In genomic region chr11:70790874-70791551, GRCm38 (mm10) we compare ENCODE assay signal across 23 mouse cellular contexts. TPM values are rescaled to one million over a fixed set of nuclear protein-coding genes. Genes with fewer than 3 reads are reported as not detected.
"Had no signal": no experiment of that assay in that cellular context is flagged by ENCODE, and none has a peak within 500 bp of the region (broad histone marks: within the 10 kb centered on the region; RNA-seq: fewer than 3 reads in every experiment).

No protein-coding gene starts in this region.

- H3K4me1 ChIP-seq: limb, embryonic 13.5 days; liver, embryonic 13.5 days; midbrain, embryonic 12.5 days; neural tube, embryonic 13.5 days; stomach, embryonic 15.5 days had no signal

- H3K36me3 ChIP-seq: kidney, embryonic 15.5 days; limb, embryonic 13.5 days; liver, embryonic 13.5 days; midbrain, embryonic 12.5 days; neural tube, embryonic 13.5 days; stomach, embryonic 15.5 days had no signal

- H3K9ac ChIP-seq: kidney, embryonic 15.5 days; limb, embryonic 13.5 days; liver, embryonic 13.5 days; midbrain, embryonic 12.5 days; neural tube, embryonic 13.5 days; stomach, embryonic 15.5 days had no signal

- ATAC-seq: midbrain, embryonic 16.5 days had no signal

- H3K9me3 ChIP-seq: kidney, embryonic 15.5 days; limb, embryonic 13.5 days; liver, embryonic 13.5 days; midbrain, embryonic 12.5 days; neural tube, embryonic 13.5 days; stomach, embryonic 15.5 days had no signal

- H3K4me3 ChIP-seq: kidney, embryonic 15.5 days; left cerebral cortex, adult 2 months; limb, embryonic 13.5 days; liver, embryonic 13.5 days; midbrain, embryonic 12.5 days; myocyte; neural tube, embryonic 13.5 days; stomach, embryonic 15.5 days had no signal

- DNase-seq: kidney, adult 11 months; kidney, adult 8-10 months; kidney, postnatal 10 days; kidney, postnatal 36 days; layer of hippocampus, postnatal 36 days; left cerebral cortex, postnatal 4 days; liver, embryonic 13.5 days; lung, adult 2 months; lung, postnatal 14 days; lung, postnatal 4 days; retina, postnatal 1 day; right cerebral cortex, postnatal 25 days; thymus, postnatal 25 days had no signal

- H3K27ac ChIP-seq: kidney, embryonic 15.5 days; left cerebral cortex, adult 2 months; limb, embryonic 13.5 days; liver, embryonic 13.5 days; midbrain, embryonic 12.5 days; neural tube, embryonic 13.5 days; stomach, embryonic 15.5 days had no signal

- H3K27me3 ChIP-seq: kidney, embryonic 15.5 days; limb, embryonic 13.5 days; liver, embryonic 13.5 days; midbrain, embryonic 12.5 days; neural tube, embryonic 13.5 days; stomach, embryonic 15.5 days had no signal

- H3K4me2 ChIP-seq: kidney, embryonic 15.5 days; limb, embryonic 13.5 days; liver, embryonic 13.5 days; midbrain, embryonic 12.5 days; neural tube, embryonic 13.5 days; stomach, embryonic 15.5 days had no signal

RNA-seq across cellular contexts. Expression of gene Scimp, which starts 21.4 kb away (rescaled TPM):
- total RNA-seq: layer of hippocampus, postnatal 10 days; layer of hippocampus, postnatal 36 days; left cerebral cortex, adult 2 months; left cerebral cortex, postnatal 14 days; left cerebral cortex, postnatal 4 days had no signal
- polyA plus RNA-seq: midbrain, embryonic 12.5 days; midbrain, embryonic 16.5 days; neural tube, embryonic 13.5 days had no signal
